Mouse (Mus musculus): ENCODE results near the gene Gys1. TPM values are rescaled to one million over a fixed set of nuclear protein-coding genes. Genes with fewer than 3 reads are reported as not detected.

Gys1 gene
- total and polyA plus RNA-seq, 3 experiments, result 14.0 to 27.2 (median 23.9) TPM

DNA sequence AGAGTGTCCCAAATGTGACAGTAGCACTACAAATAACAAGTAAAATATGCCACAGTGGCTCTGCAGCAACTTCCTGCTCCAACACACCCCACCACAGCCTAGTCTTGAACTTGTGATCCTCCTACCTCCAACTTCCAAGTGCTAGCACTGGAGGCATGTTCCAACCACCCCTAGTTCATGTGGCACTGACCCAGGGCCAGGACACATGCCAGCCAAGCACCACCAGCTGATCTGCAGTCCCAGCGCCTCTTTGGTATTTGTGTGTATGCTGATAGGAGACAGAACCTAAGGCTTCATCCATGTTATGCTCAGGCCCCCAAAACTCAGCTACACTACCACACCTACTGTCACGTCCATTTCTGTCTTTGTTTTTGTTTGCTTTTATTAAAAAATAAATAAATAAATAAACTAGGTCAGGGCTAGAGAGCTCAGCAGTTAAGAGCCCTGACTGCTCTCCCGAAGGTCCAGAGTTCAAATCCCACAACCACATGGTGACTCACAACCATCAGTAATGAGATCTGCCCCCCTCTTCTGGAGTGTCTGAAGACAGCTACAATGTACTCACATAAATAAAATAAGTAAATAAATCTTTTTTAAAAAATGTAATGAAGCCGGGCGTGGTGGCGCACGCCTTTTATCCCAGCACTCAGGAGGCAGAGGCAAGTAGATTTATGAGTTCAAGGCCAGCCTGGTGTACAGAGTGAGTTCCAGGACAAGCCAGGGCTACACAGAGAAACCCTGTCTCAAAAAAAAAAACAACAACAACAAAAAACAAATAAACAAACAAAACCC lies 29.5 kb downstream of the Gys1 start:
- no peaks in the 10 kb centered on the region for H3K27me3 ChIP-seq (replicated peaks)
- peaks cover 16 to 41% of the 10 kb centered on the region in 2 experiments for H3K4me1 ChIP-seq (ENCODE audit: control insufficient read depth in 1 of 2, insufficient read depth in 2 of 2)
- peak overlapping the region in 2 of 3 experiments; percentile 77 to 81 for H3K4me3 ChIP-seq (replicated peaks in 1 of 3; ENCODE audit: low read depth in 2 of 3, low read length in 2 of 3, poor library complexity in 1 of 3)
- TF ChIP-seq NELFE (IDR thresholded peaks at IDR 0.05; ENCODE audit: low read depth, low read length) (no peak), MAX (IDR thresholded peaks at IDR 0.05; ENCODE audit: low read length) (no peak), MXI1 (IDR thresholded peaks at IDR 0.05; ENCODE audit: low read depth, low read length) (no peak), SIN3A (IDR thresholded peaks at IDR 0.05; ENCODE audit: low read length) (no peak), E2F4 (IDR thresholded peaks at IDR 0.05; ENCODE audit: insufficient replicate concordance, low read depth, low read length) (no peak), ZMIZ1 (IDR thresholded peaks at IDR 0.05; ENCODE audit: low read depth, low read length) (no peak), ZNF384 (IDR thresholded peaks at IDR 0.05; ENCODE audit: low read depth, low read length) (no peak), ZKSCAN1 (IDR thresholded peaks at IDR 0.05; ENCODE audit: borderline replicate concordance, low read depth, low read length) (no peak), UBTF (IDR thresholded peaks at IDR 0.05; ENCODE audit: low read depth, low read length) (no peak), ELF1 (IDR thresholded peaks at IDR 0.05; ENCODE audit: low read depth, low read length) (no peak), RAD21 (IDR thresholded peaks at IDR 0.05; ENCODE audit: low read depth, low read length) (no peak), EP300 (IDR thresholded peaks at IDR 0.05; ENCODE audit: low read length) (no peak), RCOR1 (conservative IDR thresholded peaks at IDR 0.05; ENCODE audit: low read depth, low read length) (no peak), SMC3 (IDR thresholded peaks at IDR 0.05; ENCODE audit: low read depth, low read length) (no peak), PAX5 (IDR thresholded peaks at IDR 0.05; ENCODE audit: low read length) (no peak), POLR2AphosphoS2 (IDR thresholded peaks at IDR 0.05; ENCODE audit: low read depth, low read length) (no peak), CTCF (conservative IDR thresholded peaks at IDR 0.05 in 1 of 2, IDR thresholded peaks at IDR 0.05 in 1 of 2; ENCODE audit: low read depth in 2 of 2, low read length in 2 of 2) (no peak), NRF1 (IDR thresholded peaks at IDR 0.05; ENCODE audit: low read depth, low read length) (no peak)
- in situ Hi-C loops (cut with MboI; ENCODE audit: low pct_ligation_motif_present, low pct_unique_long_range_greater_than_20kb, low sequenced_read_pairs), result loop anchor here (10.0 kb wide), 1 partner anchor 221 kb away; the partner anchor contains the start of gene Ntn5
- H3K27ac ChIP-seq (ENCODE audit: insufficient read depth, low read depth), result no peak overlapping the region
- dilution Hi-C loops (cut with MboI; ENCODE audit: extremely low pct_ligation_motif_present, extremely low pct_unique_long_range_greater_than_20kb, low sequenced_read_pairs), result no loop called here
- no peak for DNase-seq (ENCODE audit: extremely low read depth)
- peaks cover 32% of the 10 kb centered on the region for H3K79me2 ChIP-seq (replicated peaks; ENCODE audit: control insufficient read depth, extremely low read depth, insufficient read depth, poor library complexity, severe bottlenecking)
- peaks cover 2% of the 10 kb centered on the region for H3K9me3 ChIP-seq (replicated peaks; ENCODE audit: low read length)
- peak overlapping the region; percentile 78 for H3K4me2 ChIP-seq (ENCODE audit: insufficient read depth, low read depth, poor library complexity, severe bottlenecking)
- H3K36me3 ChIP-seq (replicated peaks in 1 of 2; ENCODE audit: control insufficient read depth in 1 of 2, insufficient read depth in 1 of 2, low read length in 1 of 2), result peaks cover 24 to 39% of the 10 kb centered on the region in 2 experiments
- H3K9ac ChIP-seq (ENCODE audit: insufficient read depth, low read depth), result peak overlapping the region; percentile 81

DNA sequence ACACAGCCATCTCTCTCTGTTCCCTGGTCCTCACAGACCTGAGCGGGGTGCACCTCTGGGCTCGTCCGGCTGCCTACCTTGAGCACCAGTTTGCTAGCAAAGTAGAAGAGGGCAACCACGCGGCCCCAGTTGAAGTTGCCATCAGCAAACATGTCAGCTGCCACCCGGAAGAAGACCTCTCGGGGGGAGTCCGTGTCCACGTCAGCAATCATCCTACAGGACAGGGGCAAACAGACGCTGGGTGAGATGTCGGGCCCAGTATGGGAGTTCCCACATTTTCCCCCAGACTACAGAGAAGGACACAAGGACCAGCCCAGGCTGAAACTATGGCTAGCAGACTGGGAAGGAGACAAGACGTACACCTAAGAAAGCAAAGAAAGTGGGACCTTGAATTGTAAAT lies 30.5 kb downstream of the Gys1 start:
- dilution Hi-C loops (cut with MboI; ENCODE audit: extremely low pct_ligation_motif_present, extremely low pct_unique_long_range_greater_than_20kb, low sequenced_read_pairs), result no loop called here
- Histone ChIP-seq H3K4me1 (ENCODE audit: control insufficient read depth in 1 of 2, insufficient read depth in 2 of 2) (peaks cover 16 to 39% of the 10 kb centered on the region in 2 experiments), H3K9ac (ENCODE audit: insufficient read depth, low read depth) (peak overlapping the region; percentile 81), H3K27me3 (replicated peaks) (no peaks in the 10 kb centered on the region), H3K9me3 (replicated peaks; ENCODE audit: low read length) (peaks cover 3% of the 10 kb centered on the region), H3K27ac (ENCODE audit: insufficient read depth, low read depth) (peak overlapping the region; percentile 40; the same call in 1 of the 2 replicates), H3K4me3 (replicated peaks in 1 of 3; ENCODE audit: low read depth in 2 of 3, low read length in 2 of 3, poor library complexity in 1 of 3) (peak overlapping the region; percentile 73 to 81 (median 77)), H3K36me3 (replicated peaks in 1 of 2; ENCODE audit: control insufficient read depth in 1 of 2, insufficient read depth in 1 of 2, low read length in 1 of 2) (peaks cover 24 to 39% of the 10 kb centered on the region in 2 experiments), H3K79me2 (replicated peaks; ENCODE audit: control insufficient read depth, extremely low read depth, insufficient read depth, poor library complexity, severe bottlenecking) (peaks cover 30% of the 10 kb centered on the region), H3K4me2 (ENCODE audit: insufficient read depth, low read depth, poor library complexity, severe bottlenecking) (peak overlapping the region; percentile 78)
- no peak for DNase-seq (ENCODE audit: extremely low read depth)
- in situ Hi-C loops (cut with MboI; ENCODE audit: low pct_ligation_motif_present, low pct_unique_long_range_greater_than_20kb, low sequenced_read_pairs), result loop anchor here (5.0 to 10.0 kb wide), 2 partner anchors 97 to 220 kb away; partner anchors contain the start of gene Ntn5
- no peak for TF ChIP-seq SMC3 (IDR thresholded peaks at IDR 0.05; ENCODE audit: low read depth, low read length)
- no peak for TF ChIP-seq POLR2AphosphoS2 (IDR thresholded peaks at IDR 0.05; ENCODE audit: low read depth, low read length)
- TF ChIP-seq JUND (conservative IDR thresholded peaks at IDR 0.05; ENCODE audit: low read depth, low read length), result no peak
- TF ChIP-seq MAZ (IDR thresholded peaks at IDR 0.05; ENCODE audit: low read depth, low read length), result no peak
- no peak for TF ChIP-seq RCOR1 (conservative IDR thresholded peaks at IDR 0.05; ENCODE audit: low read depth, low read length)
- peak; percentile 23; the same call in 1 of the 2 replicates for TF ChIP-seq NELFE (IDR thresholded peaks at IDR 0.05; ENCODE audit: low read depth, low read length)
- TF ChIP-seq JUN (IDR thresholded peaks at IDR 0.05; ENCODE audit: insufficient read depth, low read depth, low read length), result no peak
- no peak for TF ChIP-seq MAX (IDR thresholded peaks at IDR 0.05; ENCODE audit: low read length)
- TF ChIP-seq CHD2 (IDR thresholded peaks at IDR 0.05; ENCODE audit: low read length), result no peak
- peak; percentile 1; the same call in 1 of the 2 replicates for TF ChIP-seq ZMIZ1 (IDR thresholded peaks at IDR 0.05; ENCODE audit: low read depth, low read length)
- peak; percentile 19; the same call in 1 of the 2 replicates for TF ChIP-seq UBTF (IDR thresholded peaks at IDR 0.05; ENCODE audit: low read depth, low read length)
- peak; percentile 84 for TF ChIP-seq CHD1 (IDR thresholded peaks at IDR 0.05; ENCODE audit: low read depth, low read length)
- no peak for TF ChIP-seq RAD21 (IDR thresholded peaks at IDR 0.05; ENCODE audit: low read depth, low read length)
- TF ChIP-seq IRF4 (IDR thresholded peaks at IDR 0.05; ENCODE audit: low read depth, low read length), result no peak
- TF ChIP-seq MXI1 (IDR thresholded peaks at IDR 0.05; ENCODE audit: low read depth, low read length), result no peak; the same call in 1 of the 2 replicates
- no peak for TF ChIP-seq ZKSCAN1 (IDR thresholded peaks at IDR 0.05; ENCODE audit: borderline replicate concordance, low read depth, low read length)
- TF ChIP-seq USF1 (IDR thresholded peaks at IDR 0.05; ENCODE audit: low read depth, low read length), result no peak
- no peak for TF ChIP-seq EP300 (IDR thresholded peaks at IDR 0.05; ENCODE audit: low read length)
- no peak for TF ChIP-seq KAT2A (IDR thresholded peaks at IDR 0.05; ENCODE audit: insufficient replicate concordance, low read length)
- no peak for TF ChIP-seq MAFK (IDR thresholded peaks at IDR 0.05; ENCODE audit: insufficient replicate concordance, low read length)
- peak; percentile 78 for TF ChIP-seq ELF1 (IDR thresholded peaks at IDR 0.05; ENCODE audit: low read depth, low read length)
- TF ChIP-seq BHLHE40 (IDR thresholded peaks at IDR 0.05; ENCODE audit: low read depth, low read length), result no peak

All from CH12.LX (cell line).